Mouse (Mus musculus): ENCODE data around the gene Stk33. TPM values are rescaled to one million over a fixed set of nuclear protein-coding genes. Genes with fewer than 3 reads are reported as not detected.

Gene Stk33
- total and polyA plus RNA-seq, 2 experiments from 2014 or later: 6.5 to 7.9 TPM

GRCm38 (mm10) chr7:109275901-109276300 lies 163.0 kb downstream of the Stk33 start:
- no peak for TF ChIP-seq CTCF (IDR thresholded peaks at IDR 0.05)
- 0 out of 2 replicates have a peak, but pooled peaks have one; percentile 22 for ATAC-seq (ENCODE audit: low FRiP score)
- H3K36me3 ChIP-seq (ENCODE audit: insufficient read depth, low read length): no peaks in the 10 kb centered on the region
- no peak overlapping the region for H3K4me2 ChIP-seq (ENCODE audit: low read depth, low read length, poor library complexity, severe bottlenecking)
- WGBS: 92% methylated on average over 4 of the region's 4 CpGs
- no peak overlapping the region for H3K27ac ChIP-seq (ENCODE audit: low read depth, low read length)
- H3K4me3 ChIP-seq (ENCODE audit: low read depth, low read length): no peak overlapping the region
- no peak for DNase-seq (ENCODE audit: low spot score)
- H3K4me1 ChIP-seq (ENCODE audit: insufficient read depth, low read length): no peaks in the 10 kb centered on the region
- H3K27me3 ChIP-seq (ENCODE audit: insufficient read depth, low read length): no peaks in the 10 kb centered on the region
- H3K9me3 ChIP-seq (ENCODE audit: low read length): no peaks in the 10 kb centered on the region
- no peak overlapping the region for H3K9ac ChIP-seq (replicated peaks; ENCODE audit: low read length, poor library complexity, severe bottlenecking)

GRCm38 (mm10) chr7:109275151-109275550 lies 163.7 kb downstream of the Stk33 start:
- Histone ChIP-seq H3K27me3 (ENCODE audit: insufficient read depth, low read length) (no peaks in the 10 kb centered on the region), H3K4me2 (ENCODE audit: low read depth, low read length, poor library complexity, severe bottlenecking) (no peak overlapping the region), H3K36me3 (ENCODE audit: insufficient read depth, low read length) (no peaks in the 10 kb centered on the region), H3K9ac (replicated peaks; ENCODE audit: low read length, poor library complexity, severe bottlenecking) (no peak overlapping the region), H3K4me1 (ENCODE audit: insufficient read depth, low read length) (no peaks in the 10 kb centered on the region), H3K4me3 (ENCODE audit: low read depth, low read length) (no peak overlapping the region), H3K9me3 (ENCODE audit: low read length) (no peaks in the 10 kb centered on the region), H3K27ac (ENCODE audit: low read depth, low read length) (peak overlapping the region; percentile 12; the same call in 1 of the 2 replicates)
- ATAC-seq (ENCODE audit: low FRiP score) (no peak), DNase-seq (ENCODE audit: low spot score) (no peak)
- TF ChIP-seq CTCF (IDR thresholded peaks at IDR 0.05): no peak
- WGBS: 65% methylated on average over 3 of the region's 3 CpGs

- H3K36me3 ChIP-seq (ENCODE audit: insufficient read depth, low read length): no peaks in the 10 kb centered on the region
- H3K27me3 ChIP-seq (ENCODE audit: insufficient read depth, low read length): no peaks in the 10 kb centered on the region
- no peaks in the 10 kb centered on the region for H3K4me1 ChIP-seq (ENCODE audit: insufficient read depth, low read length)
- WGBS: 69% methylated on average over 3 of the region's 3 CpGs
- DNase-seq (ENCODE audit: low spot score): no peak
- ATAC-seq (ENCODE audit: low FRiP score): no peak
- H3K27ac ChIP-seq (ENCODE audit: low read depth, low read length): no peak overlapping the region
- H3K4me3 ChIP-seq (ENCODE audit: low read depth, low read length): no peak overlapping the region
- H3K9me3 ChIP-seq (ENCODE audit: low read length): no peaks in the 10 kb centered on the region
- no peak overlapping the region for H3K9ac ChIP-seq (replicated peaks; ENCODE audit: low read length, poor library complexity, severe bottlenecking)
- no peak for TF ChIP-seq CTCF (IDR thresholded peaks at IDR 0.05)
- no peak overlapping the region for H3K4me2 ChIP-seq (ENCODE audit: low read depth, low read length, poor library complexity, severe bottlenecking)
These were observed 164.6 kb downstream of the Stk33 start for GRCm38 (mm10) chr7:109274289-109274688.

GRCm38 (mm10) chr7:109269046-109269445 lies 169.8 kb downstream of the Stk33 start:
- H3K4me2 ChIP-seq (ENCODE audit: low read depth, low read length, poor library complexity, severe bottlenecking): no peak overlapping the region
- H3K9ac ChIP-seq (replicated peaks; ENCODE audit: low read length, poor library complexity, severe bottlenecking): no peak overlapping the region
- H3K4me3 ChIP-seq (ENCODE audit: low read depth, low read length): no peak overlapping the region
- no peaks in the 10 kb centered on the region for H3K9me3 ChIP-seq (ENCODE audit: low read length)
- no peaks in the 10 kb centered on the region for H3K4me1 ChIP-seq (ENCODE audit: insufficient read depth, low read length)
- 39% methylated on average over 4 of the region's 4 CpGs for WGBS
- no peaks in the 10 kb centered on the region for H3K27me3 ChIP-seq (ENCODE audit: insufficient read depth, low read length)
- DNase-seq (ENCODE audit: low spot score) (peak; percentile 20), ATAC-seq (ENCODE audit: low FRiP score) (no peak)
- TF ChIP-seq CTCF (IDR thresholded peaks at IDR 0.05): no peak
- no peaks in the 10 kb centered on the region for H3K36me3 ChIP-seq (ENCODE audit: insufficient read depth, low read length)
- no peak overlapping the region for H3K27ac ChIP-seq (ENCODE audit: low read depth, low read length)

- no peak for DNase-seq (ENCODE audit: low spot score)
- Histone ChIP-seq H3K27ac (ENCODE audit: low read depth, low read length) (no peak overlapping the region), H3K9me3 (ENCODE audit: low read length) (no peaks in the 10 kb centered on the region), H3K4me1 (ENCODE audit: insufficient read depth, low read length) (no peaks in the 10 kb centered on the region), H3K27me3 (ENCODE audit: insufficient read depth, low read length) (no peaks in the 10 kb centered on the region), H3K4me2 (ENCODE audit: low read depth, low read length, poor library complexity, severe bottlenecking) (no peak overlapping the region), H3K4me3 (ENCODE audit: low read depth, low read length) (no peak overlapping the region), H3K36me3 (ENCODE audit: insufficient read depth, low read length) (no peaks in the 10 kb centered on the region), H3K9ac (replicated peaks; ENCODE audit: low read length, poor library complexity, severe bottlenecking) (no peak overlapping the region)
- no peak for ATAC-seq (ENCODE audit: low FRiP score)
- WGBS: 74% methylated on average over 4 of the region's 4 CpGs
- TF ChIP-seq CTCF (IDR thresholded peaks at IDR 0.05): no peak
These were observed 171.5 kb downstream of the Stk33 start for GRCm38 (mm10) chr7:109267370-109267769.

GRCm38 (mm10) chr7:109266181-109266580 lies 172.7 kb downstream of the Stk33 start:
- Histone ChIP-seq H3K4me2 (ENCODE audit: low read depth, low read length, poor library complexity, severe bottlenecking) (no peak overlapping the region), H3K9me3 (ENCODE audit: low read length) (no peaks in the 10 kb centered on the region), H3K27me3 (ENCODE audit: insufficient read depth, low read length) (no peaks in the 10 kb centered on the region), H3K9ac (replicated peaks; ENCODE audit: low read length, poor library complexity, severe bottlenecking) (no peak overlapping the region), H3K4me3 (ENCODE audit: low read depth, low read length) (no peak overlapping the region), H3K4me1 (ENCODE audit: insufficient read depth, low read length) (no peaks in the 10 kb centered on the region), H3K27ac (ENCODE audit: low read depth, low read length) (no peak overlapping the region), H3K36me3 (ENCODE audit: insufficient read depth, low read length) (no peaks in the 10 kb centered on the region)
- DNase-seq (ENCODE audit: low spot score) (no peak), ATAC-seq (ENCODE audit: low FRiP score) (no peak)
- TF ChIP-seq CTCF (IDR thresholded peaks at IDR 0.05): no peak
- 48% methylated on average over 1 of the region's 1 CpGs for WGBS
